Mouse (Mus musculus): Measurements from ENCODE around the gene 1600002K03Rik.

The 1600002K03Rik gene

GRCm38 (mm10) chr10:80141243-80141642 lies 31.5 kb upstream of the 1600002K03Rik start:
- peak; percentile 97 to 98 for DNase-seq (ENCODE audit: low spot score in 2 of 2)

GRCm38 (mm10) chr10:80141786-80142529 lies 30.8 kb upstream of the 1600002K03Rik start:
- DNase-seq (ENCODE audit: low spot score in 2 of 2): peak; percentile 93 to 96

GRCm38 (mm10) chr10:80142530-80142925 lies 30.2 kb upstream of the 1600002K03Rik start:
- no peak for DNase-seq (ENCODE audit: low spot score in 2 of 2)

- no peak for DNase-seq (ENCODE audit: low spot score in 2 of 2)
Observed at GRCm38 (mm10) chr10:80143664-80144063, 29.1 kb upstream of the 1600002K03Rik start.

- DNase-seq (ENCODE audit: low spot score in 2 of 2): no peak
Observed at GRCm38 (mm10) chr10:80144159-80144558, 28.6 kb upstream of the 1600002K03Rik start.

- DNase-seq (ENCODE audit: low spot score in 2 of 2): no peak
Observed at GRCm38 (mm10) chr10:80144864-80145838, 27.6 kb upstream of the 1600002K03Rik start.

GRCm38 (mm10) chr10:80145896-80146295 lies 26.8 kb upstream of the 1600002K03Rik start:
- DNase-seq (ENCODE audit: low spot score in 2 of 2): no peak

GRCm38 (mm10) chr10:80146568-80147011 lies 26.2 kb upstream of the 1600002K03Rik start:
- DNase-seq (ENCODE audit: low spot score in 2 of 2): no peak

- DNase-seq (ENCODE audit: low spot score in 2 of 2): no peak
Observed at GRCm38 (mm10) chr10:80147146-80147718, 25.5 kb upstream of the 1600002K03Rik start.

- DNase-seq (ENCODE audit: low spot score in 2 of 2): no peak
Observed at GRCm38 (mm10) chr10:80147719-80148601, 24.8 kb upstream of the 1600002K03Rik start, which contains the start of gene Midn. Midn (plus strand) TSS chr10:80148272.

GRCm38 (mm10) chr10:80148610-80149290 lies 24.0 kb upstream of the 1600002K03Rik start:
- peak; percentile 85 to 89 for DNase-seq (ENCODE audit: low spot score in 2 of 2)

- peak; percentile 98 for DNase-seq (ENCODE audit: low spot score in 2 of 2)
Observed at GRCm38 (mm10) chr10:80149291-80150225, 23.2 kb upstream of the 1600002K03Rik start.

GRCm38 (mm10) chr10:80150226-80151210 lies 22.2 kb upstream of the 1600002K03Rik start:
- DNase-seq (ENCODE audit: low spot score in 2 of 2): no peak

GRCm38 (mm10) chr10:80151211-80152034 lies 21.3 kb upstream of the 1600002K03Rik start:
- no peak for DNase-seq (ENCODE audit: low spot score in 2 of 2)

- DNase-seq (ENCODE audit: low spot score in 2 of 2): no peak
Observed at GRCm38 (mm10) chr10:80152071-80152872, 20.5 kb upstream of the 1600002K03Rik start.

- no peak for DNase-seq (ENCODE audit: low spot score in 2 of 2)
Observed at GRCm38 (mm10) chr10:80152873-80153260, 19.9 kb upstream of the 1600002K03Rik start.

Data from right cerebral cortex, postnatal 36 days (tissue).